Comparison of ENCODE assay signal across 8 mouse cellular contexts in the genomic region with DNA sequence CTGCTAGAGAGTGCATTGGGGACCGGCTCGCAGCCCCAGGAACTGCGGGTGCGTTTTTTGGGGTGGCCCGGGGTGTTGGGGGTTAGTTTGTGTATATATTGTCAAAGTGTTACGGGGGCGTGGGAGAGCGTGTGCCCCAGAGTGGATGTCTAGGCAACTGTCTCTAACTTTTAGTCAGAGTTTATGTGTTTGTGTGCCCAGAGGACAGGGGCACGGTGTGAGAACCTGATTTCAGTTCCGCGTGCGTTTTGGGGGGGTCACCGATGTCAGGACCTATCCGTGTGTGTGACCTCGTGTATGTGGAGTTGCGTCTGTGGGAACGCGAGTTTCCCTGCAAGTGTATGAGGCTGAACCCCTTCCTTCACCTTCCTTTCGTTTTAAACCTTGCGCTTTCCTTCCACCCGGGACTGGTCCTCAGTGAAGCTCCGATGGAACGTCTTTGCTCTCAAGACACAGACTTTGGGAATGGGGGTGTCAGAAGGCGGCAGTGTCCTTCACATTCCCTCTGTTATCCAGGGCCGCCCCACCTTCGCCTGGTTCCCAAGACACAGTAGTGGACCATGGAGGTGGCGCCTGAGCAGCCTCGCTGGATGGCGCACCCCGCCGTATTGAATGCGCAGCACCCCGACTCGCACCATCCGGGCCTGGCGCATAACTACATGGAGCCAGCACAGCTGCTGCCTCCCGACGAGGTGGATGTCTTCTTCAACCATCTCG. TPM values are rescaled to one million over a fixed set of nuclear protein-coding genes. Genes with fewer than 3 reads are reported as not detected.
DNase-seq lines count a peak whose midpoint lies in the region; ATAC-seq lines count a peak whose summit lies in the region.

No protein-coding gene starts in this region.

- peak overlapping the region; percentile 31; the same call in 1 of the 2 replicates for H3K9ac ChIP-seq in limb, embryonic 12.5 days (replicated peaks)
- no peak overlapping the region for H3K9ac ChIP-seq in neural tube, embryonic 11.5 days (ENCODE audit: low read length)

- H3K27ac ChIP-seq in limb, embryonic 12.5 days = no peak overlapping the region
- no peak overlapping the region for H3K27ac ChIP-seq in neural tube, embryonic 11.5 days (ENCODE audit: low read depth, low read length)

- 2% methylated on average over 39 of the region's 39 CpGs for WGBS in limb, embryonic 12.5 days
- WGBS in neural tube, embryonic 11.5 days = under 1% methylated on average over 39 of the region's 39 CpGs

- H3K36me3 ChIP-seq in limb, embryonic 12.5 days = no peaks in the 10 kb centered on the region
- H3K36me3 ChIP-seq in neural tube, embryonic 11.5 days (ENCODE audit: control insufficient read depth, insufficient read depth, low read length) = no peaks in the 10 kb centered on the region

- peak overlapping the region; percentile 48 for H3K4me3 ChIP-seq in limb, embryonic 12.5 days (replicated peaks)
- H3K4me3 ChIP-seq in neural tube, embryonic 11.5 days (ENCODE audit: low read depth, low read length) = peak overlapping the region; percentile 28

- H3K4me2 ChIP-seq in limb, embryonic 12.5 days = peak overlapping the region; percentile 84
- H3K4me2 ChIP-seq in neural tube, embryonic 11.5 days (ENCODE audit: low read depth) = peak overlapping the region; percentile 56

- no peak for ATAC-seq in limb, embryonic 12.5 days (ENCODE audit: insufficient number of reproducible peaks, insufficient read depth, low FRiP score, low TSS enrichment, low read depth)
- ATAC-seq in neural tube, embryonic 11.5 days (ENCODE audit: insufficient read depth, low FRiP score, low TSS enrichment) = no peak

- peaks cover 100% of the 10 kb centered on the region for H3K27me3 ChIP-seq in limb, embryonic 12.5 days
- peaks cover 99% of the 10 kb centered on the region for H3K27me3 ChIP-seq in neural tube, embryonic 11.5 days (ENCODE audit: control insufficient read depth, insufficient read depth, low read length)

- H3K4me1 ChIP-seq in limb, embryonic 12.5 days (replicated peaks) = peaks cover 49% of the 10 kb centered on the region
- peaks cover 14% of the 10 kb centered on the region for H3K4me1 ChIP-seq in neural tube, embryonic 11.5 days (ENCODE audit: control insufficient read depth, insufficient read depth, low read length)

- no peaks in the 10 kb centered on the region for H3K9me3 ChIP-seq in limb, embryonic 12.5 days
- no peaks in the 10 kb centered on the region for H3K9me3 ChIP-seq in neural tube, embryonic 11.5 days (ENCODE audit: control insufficient read depth, low read length)

- DNase-seq in urinary bladder, postnatal 10 days (ENCODE audit: low spot score) = peak; percentile 9
- no peak for DNase-seq in urinary bladder, adult 2 months (ENCODE audit: low spot score)
- DNase-seq in forelimb bud, embryonic 11.5 days (ENCODE audit: low read depth, low spot score) = peak; percentile 17
- DNase-seq in neural tube, embryonic 11.5 days (ENCODE audit: low spot score) = peak; percentile 32
- no peak for DNase-seq in c-Kit-positive CD71-positive TER-119-positive erythroid progenitor cells, embryonic 14.5 days (ENCODE audit: low spot score)
- DNase-seq in frontal cortex, postnatal 10 days (ENCODE audit: low spot score in 2 of 2) = no peak
- DNase-seq in layer of hippocampus, adult 9-11 months = no peak

RNA-seq across cellular contexts. Expression of gene Gata2, which starts 5.5 kb away (rescaled TPM):
- 41.4 and 55.5 TPM in 2 replicates for polyA plus RNA-seq in urinary bladder, adult 2 months (2012; rRNA removed)
- 5.7 and 8.6 TPM in 2 replicates for polyA plus RNA-seq in limb, embryonic 12.5 days (2016; fragmentation: Nextera tagmentation; extraction: Ambion mirVana)
- 8.3 and 8.9 TPM in 2 replicates for polyA plus RNA-seq in neural tube, embryonic 11.5 days (2014; fragmentation: Nextera tagmentation; extraction: Ambion mirVana)

RNA-seq across cellular contexts. Expression of gene Dnajb8, which starts 22.9 kb away (rescaled TPM):
- polyA plus RNA-seq in urinary bladder, adult 2 months (2012; rRNA removed) = not detected in 2 replicates
- polyA plus RNA-seq in limb, embryonic 12.5 days (2016; fragmentation: Nextera tagmentation; extraction: Ambion mirVana) = not detected in 2 replicates
- not detected in 2 replicates for polyA plus RNA-seq in neural tube, embryonic 11.5 days (2014; fragmentation: Nextera tagmentation; extraction: Ambion mirVana)

Comparison
In these comparisons a context has a peak if more than half of its experiments do, and no peak if none do; other contexts are left out.
1. DNase-seq: peak in urinary bladder, postnatal 10 days (single experiment), forelimb bud, embryonic 11.5 days (single experiment) and neural tube, embryonic 11.5 days (single experiment); none in urinary bladder, adult 2 months (single experiment), c-Kit-positive CD71-positive TER-119-positive erythroid progenitor cells, embryonic 14.5 days (single experiment), frontal cortex, postnatal 10 days (0 of 2) and layer of hippocampus, adult 9-11 months (single experiment).